Mouse (Mus musculus): ENCODE measurements around the gene Kcnmb4. TPM values are rescaled to one million over a fixed set of nuclear protein-coding genes. Genes with fewer than 3 reads are reported as not detected.

Gene Kcnmb4
- under 1 TPM in 3 of 4 experiments, not detected in 1; 0.19 to 0.47 (median 0.33) TPM for total RNA-seq (2022)

DNA sequence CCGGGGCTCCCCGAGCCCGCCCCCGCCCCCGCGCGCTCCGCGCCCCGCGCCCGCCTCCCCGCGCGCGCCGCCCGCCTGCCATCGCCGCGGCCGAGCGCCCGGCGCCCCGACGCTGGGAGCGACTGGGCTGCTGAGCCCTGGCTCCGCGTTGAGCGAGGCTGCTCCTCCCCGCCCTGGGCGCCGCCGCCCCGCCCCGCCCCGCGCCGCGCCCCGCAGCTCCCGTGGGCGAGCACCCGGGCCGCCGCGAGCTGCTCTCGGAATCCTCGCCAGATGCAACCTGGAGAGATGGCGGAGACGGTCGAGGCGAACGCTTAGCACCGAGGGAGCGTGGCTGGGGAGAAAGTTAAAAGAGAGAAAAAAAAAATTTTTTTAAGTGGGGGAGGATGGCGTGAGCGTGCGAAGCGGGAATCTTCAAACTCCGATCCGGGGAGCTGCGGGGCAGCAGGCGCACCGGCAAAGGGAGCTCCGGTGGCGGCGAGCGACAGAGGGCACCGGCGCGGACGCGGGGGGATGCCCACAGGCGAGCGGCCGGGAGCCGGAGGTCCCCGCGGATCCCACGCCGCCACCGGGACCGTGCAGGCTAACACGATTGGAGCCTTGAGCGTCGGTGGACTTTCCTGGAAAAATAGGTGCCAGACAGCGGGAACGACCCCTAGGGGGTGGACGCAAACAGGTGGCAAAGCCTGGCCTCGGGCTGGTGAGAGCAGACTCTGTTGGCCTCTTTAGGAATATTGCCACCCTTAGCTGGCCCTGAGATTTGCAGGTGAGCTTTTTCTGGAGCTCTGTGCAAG is at the start of gene Kcnmb4:
Gene Kcnmb4 (minus strand): TSS at position 120 of the 791 bp plus-strand sequence.
- no peak for DNase-seq (ENCODE audit: low spot score)

DNA sequence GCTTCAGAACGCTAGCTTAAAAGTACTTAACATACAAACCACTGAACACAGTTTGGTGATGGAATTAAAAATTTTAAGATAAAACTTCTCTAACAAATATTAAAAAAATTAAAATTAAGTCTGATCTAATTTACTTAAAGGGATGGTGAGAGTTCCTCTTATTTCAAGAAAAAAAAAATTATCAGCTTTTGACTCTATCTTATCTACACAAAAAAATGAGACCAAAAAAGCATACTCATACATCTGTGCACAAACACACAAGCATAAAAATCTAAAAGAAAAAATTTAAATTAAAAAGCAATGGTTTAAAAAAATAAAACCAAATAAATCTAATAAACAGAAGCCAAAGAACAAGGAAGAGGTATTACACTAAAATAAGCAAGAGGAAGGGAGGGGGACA is 45.9 kb upstream of the Kcnmb4 start:
- DNase-seq (ENCODE audit: low spot score), result no peak

DNA sequence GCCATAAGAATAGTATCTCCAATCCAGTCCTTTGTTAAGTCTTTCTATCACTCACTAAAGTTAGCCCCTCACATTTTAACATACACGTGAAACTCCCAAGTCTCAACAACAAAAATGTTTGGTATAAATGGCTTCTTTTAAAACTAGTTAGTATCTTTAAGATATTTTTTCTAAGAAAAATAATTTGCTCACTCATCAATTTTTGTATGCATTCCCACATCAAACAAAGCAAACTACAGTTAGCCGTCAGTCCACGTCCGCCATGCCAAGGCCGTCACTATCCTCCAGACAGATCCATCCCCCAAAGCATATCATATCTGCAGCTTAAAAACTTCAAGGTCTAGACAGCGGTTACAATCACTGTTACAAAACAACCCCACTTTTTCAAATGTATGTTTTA is 41.9 kb upstream of the Kcnmb4 start:
- DNase-seq (ENCODE audit: low spot score), result no peak

DNA sequence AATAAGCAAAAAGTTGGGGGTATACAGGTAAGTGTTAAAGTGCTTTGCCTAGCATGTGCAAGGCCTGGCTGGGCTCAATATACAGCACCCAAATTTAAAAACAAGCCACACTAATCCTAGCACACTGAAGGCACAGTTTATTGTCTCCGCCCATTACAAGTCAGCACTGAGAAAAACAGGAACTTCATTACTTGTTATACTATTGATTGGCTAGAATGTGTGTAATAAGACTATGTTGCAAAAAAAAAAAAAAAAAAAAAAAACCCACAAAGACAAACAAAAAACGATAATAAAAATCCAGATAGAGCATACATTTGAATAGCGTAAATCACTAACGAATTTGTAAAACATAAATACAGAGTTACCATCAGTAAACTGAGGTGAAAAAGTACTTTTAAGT is 41.5 kb upstream of the Kcnmb4 start:
- DNase-seq (ENCODE audit: low spot score), result no peak

DNA sequence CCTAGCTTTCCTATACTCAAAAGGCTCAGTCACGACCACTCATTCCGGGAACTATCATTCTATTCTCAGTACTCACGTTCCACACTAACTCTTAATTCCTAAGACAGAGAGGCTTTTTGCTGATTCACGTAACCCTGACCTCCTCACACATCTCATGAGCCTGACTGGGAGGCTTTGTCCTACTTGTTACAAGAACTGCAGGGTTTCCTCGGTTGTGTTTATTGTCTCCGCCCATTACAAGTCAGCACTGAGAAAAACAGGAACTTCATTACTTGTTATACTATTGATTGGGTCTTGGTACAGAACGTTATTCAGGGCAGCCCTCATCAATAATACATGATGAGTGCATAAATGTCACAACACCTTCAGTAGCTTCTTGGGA is 39.6 kb upstream of the Kcnmb4 start:
- DNase-seq (ENCODE audit: low spot score), result no peak

DNA sequence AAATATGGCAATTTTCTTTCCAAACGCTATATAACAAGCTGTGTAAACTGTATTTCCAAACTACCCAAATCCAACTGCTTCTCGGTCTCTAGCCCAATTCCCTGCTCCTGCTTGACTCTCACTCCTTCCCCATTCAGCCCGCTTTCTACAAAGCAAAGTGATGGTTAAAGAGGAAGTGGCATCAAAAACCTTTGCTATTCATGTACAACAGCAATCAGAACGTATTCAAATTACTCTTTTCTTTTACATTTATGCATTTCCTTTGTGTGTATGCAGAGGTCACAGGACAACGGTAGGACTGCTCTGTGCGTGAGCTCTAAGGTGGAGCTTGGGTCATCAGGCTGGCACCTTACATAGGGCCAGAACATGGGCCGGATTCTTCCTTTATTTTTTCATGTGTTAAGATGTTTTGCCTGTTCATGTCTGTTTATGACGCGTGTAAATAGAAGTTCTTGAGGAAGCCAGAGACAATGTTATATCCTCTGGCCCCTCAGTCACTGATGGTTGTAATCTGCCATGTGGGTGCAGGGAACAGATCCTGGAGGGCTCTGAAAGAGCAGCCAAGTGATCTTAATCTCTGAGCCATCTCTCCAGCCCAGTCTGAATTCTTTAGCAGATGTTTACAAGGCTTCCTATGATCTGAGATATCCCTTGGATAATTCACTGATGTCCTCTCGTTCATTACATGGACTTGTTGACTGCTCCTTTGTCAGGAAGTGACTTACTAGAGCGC is 39.0 kb upstream of the Kcnmb4 start:
- peak; percentile 13 for DNase-seq (ENCODE audit: low spot score)

DNA sequence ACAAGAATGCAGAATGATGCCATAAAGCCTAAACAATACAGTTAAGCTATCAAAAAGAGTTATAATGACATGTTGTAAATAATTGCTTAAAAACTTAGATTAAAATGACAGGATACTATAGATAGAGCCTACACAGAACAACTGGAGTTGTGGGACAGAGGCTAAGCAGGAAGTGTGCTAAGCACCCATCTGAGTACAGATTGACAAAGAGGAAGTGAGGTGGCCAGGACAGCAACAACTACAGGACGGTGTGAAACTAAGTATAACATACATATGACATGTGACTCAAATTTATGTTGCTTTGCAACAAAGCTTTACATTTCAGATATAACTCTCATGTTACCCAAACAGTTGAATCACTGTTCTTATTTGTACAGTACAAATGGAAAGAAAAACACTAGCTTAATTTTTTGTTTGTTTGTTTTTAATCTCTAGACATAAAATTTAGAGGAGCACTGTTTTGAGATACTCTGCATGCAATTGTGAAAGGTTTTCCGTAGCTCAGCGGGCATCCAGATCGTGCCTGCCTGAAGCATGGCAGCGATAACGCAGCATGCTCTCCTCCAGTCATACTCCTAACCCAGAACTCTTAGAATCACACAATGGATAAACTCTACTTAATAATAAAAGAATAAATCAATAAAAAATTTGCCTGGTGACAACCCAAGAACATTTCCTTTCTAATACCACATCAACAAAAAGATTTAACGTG is 31.8 kb upstream of the Kcnmb4 start:
- no peak for DNase-seq (ENCODE audit: low spot score)

DNA sequence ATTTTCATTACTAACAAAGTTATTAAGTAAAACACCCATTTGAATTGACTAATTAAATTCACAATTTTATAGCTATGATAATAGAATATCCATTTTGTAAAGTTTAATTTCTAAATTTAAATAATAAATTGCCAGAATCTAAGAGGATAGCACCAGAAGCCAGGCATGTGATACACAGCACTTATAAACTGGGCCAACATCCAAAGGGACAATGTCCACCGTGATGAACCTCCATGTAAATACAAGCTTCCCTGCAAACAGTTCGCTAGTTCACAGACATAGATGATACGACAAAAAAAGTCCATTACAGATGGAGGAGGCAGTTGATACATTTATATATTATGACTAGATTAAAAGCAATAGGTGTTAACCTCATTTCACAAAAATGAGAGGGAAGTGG is 19.1 kb upstream of the Kcnmb4 start:
- no peak for DNase-seq (ENCODE audit: low spot score)

DNA sequence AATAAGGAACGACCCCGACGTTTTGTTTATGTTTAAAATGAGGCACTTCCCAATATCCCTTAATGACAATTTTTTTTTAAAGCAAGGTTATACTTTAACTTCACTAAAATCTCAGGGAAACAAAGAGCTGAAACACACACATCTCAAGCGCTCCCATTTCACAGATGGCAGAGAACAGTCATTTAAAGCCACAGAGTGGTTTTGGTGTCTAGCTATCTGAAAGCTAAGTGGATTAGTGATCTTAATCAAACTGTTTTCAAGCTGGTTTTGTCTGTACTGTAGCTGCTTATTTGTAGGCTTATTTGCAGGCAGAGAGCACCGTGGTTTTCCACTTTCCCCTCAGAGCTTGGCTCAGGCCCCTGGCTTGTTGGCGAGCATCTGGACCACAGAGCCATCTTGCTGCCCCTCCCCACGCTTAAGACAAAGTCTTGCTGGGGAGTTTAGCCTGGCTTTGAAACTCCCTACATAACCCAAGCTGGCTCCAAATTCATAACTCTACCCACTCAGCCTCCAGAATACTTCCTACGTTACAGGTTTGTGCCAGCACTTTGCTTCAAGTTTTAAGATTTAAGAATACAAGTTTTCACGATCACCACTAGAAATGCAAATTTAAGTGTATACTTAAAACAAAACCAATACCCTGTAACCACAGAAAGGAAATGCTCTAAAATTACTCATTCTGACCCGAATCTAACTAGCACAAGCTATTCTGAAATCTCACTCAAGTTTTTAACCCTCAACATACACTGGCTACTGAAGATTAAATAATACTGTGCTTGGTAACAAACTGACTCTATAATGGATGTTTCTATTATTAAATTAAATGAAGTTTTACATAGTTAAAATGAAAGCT is 13.4 kb upstream of the Kcnmb4 start:
- DNase-seq (ENCODE audit: low spot score), result no peak

DNA sequence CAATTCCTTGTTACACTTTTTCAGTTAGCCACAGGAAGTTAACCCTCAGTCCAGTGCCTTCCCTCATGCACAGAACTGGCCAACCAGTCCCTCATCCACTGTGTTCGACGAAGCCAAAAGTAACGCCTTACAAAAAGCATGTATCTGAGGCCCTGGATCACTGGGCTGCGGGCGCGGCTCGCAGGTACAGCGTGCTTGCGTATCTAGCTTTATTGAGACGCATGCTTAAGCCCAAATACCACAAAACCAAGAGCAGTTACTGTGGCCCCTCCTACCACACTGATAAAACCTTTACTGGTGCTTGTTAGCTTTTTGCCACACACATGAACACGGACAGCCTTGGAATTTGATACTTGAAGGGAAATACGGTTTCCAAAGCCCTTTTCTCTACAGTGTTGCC is 8.2 kb upstream of the Kcnmb4 start:
- DNase-seq (ENCODE audit: low spot score), result no peak

DNA sequence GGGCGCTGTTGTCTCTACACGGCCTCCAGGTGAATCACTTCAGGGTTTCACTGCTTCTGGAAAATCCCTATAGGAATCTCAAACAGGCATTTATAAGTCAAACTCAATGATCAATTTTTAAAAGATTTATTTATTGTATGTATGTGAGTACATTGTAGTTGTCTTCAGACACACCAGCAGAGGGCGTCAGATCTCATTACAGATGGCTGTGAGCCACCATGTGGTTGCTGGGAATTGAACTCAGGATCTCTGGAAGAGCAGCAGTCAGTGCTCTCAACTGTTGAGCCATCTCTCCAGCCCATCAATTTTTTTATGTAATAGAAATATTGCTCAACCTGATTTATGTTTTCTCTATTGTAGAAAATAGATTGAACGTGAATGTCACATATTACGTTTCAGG is 7.3 kb upstream of the Kcnmb4 start:
- no peak for DNase-seq (ENCODE audit: low spot score)

DNA sequence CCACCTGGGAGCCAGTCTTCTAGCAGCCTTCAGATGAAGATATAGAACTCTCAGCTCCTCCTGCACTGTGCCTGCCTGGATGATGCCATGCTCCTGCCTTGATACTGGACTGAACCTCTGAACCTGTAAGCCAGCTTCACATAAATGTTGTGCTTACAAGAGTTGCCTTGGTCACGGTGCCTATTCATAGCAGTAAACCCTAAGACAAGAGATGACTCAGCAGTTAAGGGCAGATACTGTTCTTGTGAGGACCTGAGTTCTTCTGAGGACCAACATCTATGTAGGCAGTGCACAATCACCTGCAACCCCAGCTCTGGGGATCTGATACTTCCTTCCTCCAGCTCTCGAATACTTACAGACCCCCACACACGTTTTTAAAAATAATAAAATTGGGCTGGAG is 2.9 kb upstream of the Kcnmb4 start:
- DNase-seq (ENCODE audit: low spot score), result no peak

DNA sequence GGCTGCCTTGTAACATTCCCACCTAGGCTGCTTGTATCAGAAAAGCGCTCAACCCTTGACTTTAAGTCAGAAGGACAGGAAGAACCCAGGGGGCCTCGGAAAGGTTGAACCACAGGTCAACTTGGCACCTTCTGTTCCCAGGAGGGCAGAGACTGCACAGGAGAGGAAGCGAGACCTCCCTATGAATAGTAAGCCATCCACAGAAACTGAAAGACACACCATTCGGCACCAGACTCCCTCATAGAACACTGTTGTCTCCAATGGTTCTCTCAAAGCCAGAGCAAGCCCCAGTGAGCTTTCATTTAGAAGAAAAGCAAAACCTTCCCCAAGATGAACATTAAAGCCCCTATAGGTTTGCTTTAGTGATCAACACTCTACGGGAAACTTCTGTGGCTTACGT is 2.0 kb upstream of the Kcnmb4 start:
- DNase-seq (ENCODE audit: low spot score), result no peak

DNA sequence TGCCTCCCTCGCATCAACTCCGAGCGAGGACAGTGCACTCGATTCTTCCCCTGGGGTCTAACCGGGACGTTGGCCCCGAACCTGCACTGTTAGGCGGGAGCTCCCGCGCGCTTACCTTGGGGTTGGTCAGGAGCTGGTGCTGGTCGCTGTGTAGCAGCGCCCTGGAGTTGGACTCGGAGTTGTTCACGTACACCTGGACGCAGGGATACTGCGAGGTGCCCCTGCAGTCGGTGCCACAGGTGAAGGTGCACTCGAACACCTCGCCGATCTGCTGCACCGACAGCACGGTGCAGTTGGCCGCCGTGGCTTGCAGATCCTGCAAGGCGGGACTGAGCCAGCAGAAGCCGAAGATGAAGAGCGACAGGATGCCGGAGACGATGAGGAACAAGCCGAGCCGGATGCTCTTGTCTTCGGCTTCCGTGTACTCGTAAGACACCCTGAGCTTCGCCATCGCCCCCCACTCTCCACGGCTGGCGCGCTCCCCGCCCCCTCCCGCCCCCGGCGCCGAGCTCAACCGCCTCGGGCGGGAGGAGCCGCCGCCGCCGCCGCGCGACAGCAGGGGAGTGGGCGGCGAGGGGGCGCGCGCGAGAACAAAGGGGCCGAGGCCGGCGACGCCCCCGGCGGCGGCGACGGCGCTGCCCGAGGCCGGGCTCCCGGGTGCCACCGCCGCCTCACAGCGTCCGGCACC is 463 bp downstream of the Kcnmb4 start:
- no peak for DNase-seq (ENCODE audit: low spot score)

DNA sequence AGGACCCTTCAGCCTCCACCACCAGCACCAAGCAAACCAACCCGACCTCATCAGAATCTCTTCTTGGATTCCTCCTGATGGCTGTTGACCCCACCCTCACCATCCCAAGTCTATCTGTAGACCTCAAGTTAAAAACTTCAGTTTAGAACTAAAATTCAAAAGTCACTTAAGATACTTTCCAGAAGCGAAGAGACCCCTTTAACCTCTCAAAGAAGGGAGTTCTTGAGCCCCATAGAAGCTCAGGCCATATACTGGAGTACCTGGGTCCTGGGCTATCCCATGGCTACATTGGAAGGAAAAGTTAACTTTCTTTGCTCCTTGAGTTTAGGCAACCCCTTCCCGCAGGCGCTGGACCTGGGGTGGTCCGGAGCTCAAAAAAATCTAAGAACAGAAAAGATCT is 1.1 kb downstream of the Kcnmb4 start:
- DNase-seq (ENCODE audit: low spot score), result no peak

DNA sequence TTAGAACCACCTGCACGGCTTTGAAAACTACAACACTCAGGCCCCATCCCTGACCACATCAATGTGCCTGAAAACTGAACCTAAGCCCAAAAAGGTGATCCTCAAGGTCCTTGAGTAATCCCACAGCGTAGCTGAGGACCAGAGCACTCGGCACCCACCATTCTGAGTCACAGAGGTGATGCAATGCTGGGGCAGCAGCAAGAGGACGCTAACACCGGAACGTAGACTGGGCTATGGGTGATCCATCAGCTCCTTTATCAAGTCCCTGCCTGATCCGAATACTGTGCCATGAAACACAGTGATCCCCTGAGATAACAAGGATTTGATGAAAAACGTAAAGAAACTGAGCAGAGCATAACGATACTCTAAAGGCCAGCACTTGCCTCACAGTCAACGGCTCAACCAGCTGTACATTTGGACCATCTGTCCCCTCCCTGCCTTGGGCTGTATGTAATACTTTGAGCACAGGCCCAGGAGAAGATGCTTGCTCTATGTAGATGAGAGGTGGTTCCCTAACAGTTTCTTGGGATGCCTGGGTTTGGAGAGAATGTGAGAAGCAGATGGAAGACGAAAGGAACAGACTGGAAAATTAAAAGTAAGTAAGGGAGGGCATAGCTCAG is 3.3 kb downstream of the Kcnmb4 start:
- DNase-seq (ENCODE audit: low spot score), result no peak

DNA sequence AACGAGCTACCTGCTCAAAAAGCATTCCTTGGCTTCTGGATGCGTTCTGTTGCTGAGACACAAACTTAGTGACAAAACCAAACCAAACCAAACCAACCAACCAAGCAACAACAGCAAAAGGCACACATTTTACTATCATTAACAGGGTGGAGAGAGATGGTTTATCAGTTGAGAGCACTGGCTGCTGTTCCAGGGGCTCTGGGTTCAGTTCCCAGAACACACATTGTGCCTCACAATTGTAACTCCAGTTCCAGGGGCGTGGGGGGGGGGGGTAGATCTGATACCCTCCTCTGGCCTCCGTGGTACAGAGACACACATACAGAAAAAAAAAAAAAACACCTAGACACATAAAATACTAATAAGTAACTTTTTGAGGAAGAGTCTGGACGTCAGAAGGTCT is 5.6 kb downstream of the Kcnmb4 start:
- DNase-seq (ENCODE audit: low spot score), result no peak

DNA sequence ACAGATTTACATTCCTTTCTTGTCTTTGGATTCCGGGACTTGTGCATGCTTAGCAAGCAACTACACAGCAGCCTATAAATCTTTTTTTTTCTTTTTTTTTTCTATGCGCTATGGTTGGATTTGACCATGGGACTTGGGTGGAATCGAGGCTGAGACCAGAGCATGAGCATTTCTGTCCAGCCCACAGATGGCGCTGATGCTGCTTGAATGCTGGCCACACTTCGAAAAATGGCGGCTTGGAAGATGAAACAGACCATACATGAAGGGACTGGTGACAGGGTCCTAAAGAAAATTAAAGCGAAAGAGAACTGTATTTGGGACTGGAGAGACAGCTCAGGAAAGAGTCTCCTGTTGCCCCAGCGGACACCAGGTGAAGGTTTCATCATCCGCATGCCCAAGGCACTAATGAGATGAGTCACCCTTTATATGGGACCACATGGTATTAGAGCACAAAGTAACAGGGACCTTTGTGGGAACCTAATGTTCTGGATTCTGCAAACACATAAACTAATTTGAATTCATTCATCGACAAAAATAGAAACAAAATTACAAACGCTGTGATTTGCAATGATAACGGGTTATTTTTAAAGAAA is 9.8 kb downstream of the Kcnmb4 start:
- no peak for DNase-seq (ENCODE audit: low spot score)

DNA sequence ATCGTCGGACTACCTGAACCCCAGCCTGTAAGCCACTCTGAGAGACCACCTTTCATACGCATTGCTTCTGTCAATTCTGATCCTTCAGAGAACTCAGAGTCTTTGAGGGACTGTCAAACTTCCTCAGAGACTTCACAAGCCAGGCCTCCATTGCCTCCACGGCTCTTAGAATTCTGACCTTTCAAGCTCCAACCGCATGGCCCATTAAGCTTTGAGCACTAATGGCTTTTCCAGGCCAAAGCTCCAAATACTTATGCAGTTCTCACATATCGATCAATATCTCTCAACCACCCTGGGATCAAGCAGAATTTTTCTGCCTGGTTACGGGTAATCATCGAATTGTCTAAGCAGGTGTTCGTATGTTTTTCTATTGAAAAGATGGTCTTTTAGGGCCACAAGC is 12.2 kb downstream of the Kcnmb4 start:
- DNase-seq (ENCODE audit: low spot score), result no peak

DNA sequence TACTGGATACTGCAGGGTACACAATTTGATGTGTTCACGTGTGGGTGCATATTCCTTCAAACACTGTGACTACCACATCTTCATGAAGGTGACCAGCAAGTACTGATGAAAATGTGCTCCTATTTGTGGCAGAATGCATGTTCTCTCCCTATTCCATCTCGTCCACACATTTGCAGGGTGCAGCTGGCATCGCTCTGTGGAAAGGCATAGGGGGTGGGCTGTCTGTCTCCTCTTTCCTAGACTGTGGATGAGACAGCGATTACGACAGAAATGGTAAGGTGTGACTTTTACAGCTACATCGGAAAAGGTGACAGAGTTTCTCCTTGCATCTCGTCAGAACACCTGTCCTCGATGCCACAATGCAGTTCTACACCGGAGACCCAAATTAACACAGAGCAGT is 14.9 kb downstream of the Kcnmb4 start:
- DNase-seq (ENCODE audit: low spot score), result no peak
